Mouse (Mus musculus) bone marrow, adult 2 months (tissue): ENCODE results near the gene Ssrp1. TPM values are rescaled to one million over a fixed set of nuclear protein-coding genes. Genes with fewer than 3 reads are reported as not detected.

Experiments used
- H3K27ac ChIP-seq: fragments of 200-500 bp; 2 replicates; pipeline ENCODE4 v1.5.1; 2012; ENCODE audit warnings: low read depth, mild to moderate bottlenecking, control low read depth, inconsistent platforms, low read length; ENCODE audit not compliant: control insufficient read depth, poor library complexity, insufficient read depth
- H3K4me1 ChIP-seq: fragments of 200-500 bp; 2 replicates; pipeline ENCODE4 v1.6.1; 2011; ENCODE audit warnings: low read length; ENCODE audit not compliant: control insufficient read depth, insufficient read depth
- H3K4me3 ChIP-seq: fragments of 200-500 bp; replicated peaks from 2 replicates; pipeline ENCODE3; 2011; ENCODE audit warnings: mild to moderate bottlenecking, low read depth, low read length, control low read depth; ENCODE audit not compliant: control insufficient read depth
- CTCF ChIP-seq: fragments of 200-500 bp; IDR thresholded peaks from 2 replicates; pipeline ENCODE4 v1.5.1; 2011; ENCODE audit warnings: low read length, control low read depth; ENCODE audit not compliant: control insufficient read depth, insufficient read depth
- POLR2A ChIP-seq: fragments of 200-500 bp; IDR thresholded peaks from 2 replicates; pipeline ENCODE4 v1.6.1; 2011; ENCODE audit warnings: low read depth, mild to moderate bottlenecking, control low read depth, low read length, borderline replicate concordance; ENCODE audit not compliant: control insufficient read depth
- WGBS: fragments of 180-500 bp; shearing (Covaris S2); methylation state at CpG from one replicate; pipeline ENCODE4 v1.1.7; 2018; 5-methylcytosine and 5-hydroxymethylcytosine counted together
- polyA plus RNA-seq: library from polyadenylated mRNA; stranded (reverse); fragments of >200 nt; gene quantifications from 2 replicates; pipeline ENCODE4 v1.2.4, GENCODE M21; 2011; ENCODE audit warnings: low replicate concordance; ENCODE audit not compliant: missing spikeins, insufficient read depth, insufficient read length

The Ssrp1 gene
- polyA plus RNA-seq, 1 experiment, result 170 TPM

- Histone ChIP-seq H3K4me1 (no peaks in the 10 kb centered on the region), H3K27ac (no peak overlapping the region), H3K4me3 (no peak overlapping the region)
- 78% methylated on average over 5 of the region's 5 CpGs for WGBS
- no peak for TF ChIP-seq POLR2A
- TF ChIP-seq CTCF, result no peak
Measured at GRCm38 (mm10) chr2:85073751-85074150, 36.7 kb downstream of the Ssrp1 start.

GRCm38 (mm10) chr2:85088716-85089646 lies 51.9 kb downstream of the Ssrp1 start:
- Histone ChIP-seq H3K27ac (no peak overlapping the region), H3K4me3 (no peak overlapping the region), H3K4me1 (no peaks in the 10 kb centered on the region)
- 60% methylated on average over 11 of the region's 11 CpGs for WGBS
- TF ChIP-seq POLR2A, result no peak
- TF ChIP-seq CTCF, result no peak

- 85% methylated on average over 4 of the region's 4 CpGs for whole genome bisulfite sequencing
- Histone ChIP-seq H3K4me3 (no peak overlapping the region), H3K27ac (no peak overlapping the region), H3K4me1 (no peaks in the 10 kb centered on the region)
- TF ChIP-seq POLR2A, result no peak
- no peak for TF ChIP-seq CTCF
Measured at GRCm38 (mm10) chr2:85091325-85091724, 54.3 kb downstream of the Ssrp1 start.

GRCm38 (mm10) chr2:85093376-85093775 lies 56.3 kb downstream of the Ssrp1 start:
- Histone ChIP-seq H3K27ac (no peak overlapping the region), H3K4me1 (no peaks in the 10 kb centered on the region), H3K4me3 (no peak overlapping the region)
- TF ChIP-seq CTCF (no peak), POLR2A (no peak)
- 77% methylated on average over 1 of the region's 1 CpGs for WGBS

- Histone ChIP-seq H3K4me3 (no peak overlapping the region), H3K27ac (no peak overlapping the region), H3K4me1 (no peaks in the 10 kb centered on the region)
- TF ChIP-seq POLR2A (no peak), CTCF (no peak)
- 84% methylated on average over 5 of the region's 5 CpGs for WGBS
Measured at GRCm38 (mm10) chr2:85095906-85096305, 58.9 kb downstream of the Ssrp1 start.

Other genes starting within 250 kb of the Ssrp1 start
- 140 and 409 TPM in 2 replicates for gene Ube2l6, start 238.4 kb upstream of the Ssrp1 start, polyA plus RNA-seq
- gene Smtnl1, start 214.6 kb upstream of the Ssrp1 start, polyA plus RNA-seq, result 0.85 TPM in 1 of 2 replicates, not detected in the other
- gene Timm10, start 210.2 kb upstream of the Ssrp1 start, polyA plus RNA-seq, result 21.8 and 33.8 TPM in 2 replicates
- 142 and 195 TPM in 2 replicates for gene Slc43a1, start 198.4 kb upstream of the Ssrp1 start, polyA plus RNA-seq
- not detected in 2 replicates for gene Rtn4rl2, start 150.5 kb upstream of the Ssrp1 start, polyA plus RNA-seq
- gene Slc43a3, start 100.7 kb upstream of the Ssrp1 start, polyA plus RNA-seq, result 80.0 and 90.6 TPM in 2 replicates
- 248 and 464 TPM in 2 replicates for gene Prg2, start 56.8 kb upstream of the Ssrp1 start, polyA plus RNA-seq
- gene Prg3, start 49.0 kb upstream of the Ssrp1 start, polyA plus RNA-seq, result 10.6 and 22.8 TPM in 2 replicates
- gene P2rx3, start 228 bp downstream of the Ssrp1 start, polyA plus RNA-seq, result 1.2 and 3.8 TPM in 2 replicates
- 5.0 and 8.0 TPM in 2 replicates for gene Tnks1bp1, start 10.8 kb downstream of the Ssrp1 start, polyA plus RNA-seq
- 0.99 and 5.1 TPM in 2 replicates for gene Aplnr, start 99.0 kb downstream of the Ssrp1 start, polyA plus RNA-seq
- not detected in 2 replicates for gene Lrrc55, start 160.0 kb downstream of the Ssrp1 start, polyA plus RNA-seq